Mouse (Mus musculus) limb, embryonic 13.5 days (tissue): ENCODE data around the gene Cd81. TPM values are rescaled to one million over a fixed set of nuclear protein-coding genes. Genes with fewer than 3 reads are reported as not detected.

Experiments used
- ATAC-seq: fragments of 200-750 bp; cut with Nextera tagmentation; 2 replicates; pipeline ENCODE4 v1.8.0; 2017; ENCODE audit warnings: low read depth, moderate number of reproducible peaks, moderate TSS enrichment; ENCODE audit not compliant: low FRiP score
- H3K27ac ChIP-seq: fragments of 300-500 bp; sonication (generic); 2 replicates; pipeline ENCODE4 v1.5.1; 2015; ENCODE audit warnings: inconsistent platforms, mild to moderate bottlenecking, moderate library complexity
- H3K27me3 ChIP-seq: fragments of 300-500 bp; sonication (generic); 2 replicates; pipeline ENCODE4 v1.6.1; 2015; ENCODE audit warnings: mild to moderate bottlenecking, inconsistent platforms
- H3K36me3 ChIP-seq: fragments of 300-500 bp; sonication (generic); 2 replicates; pipeline ENCODE4 v1.6.1; 2015; ENCODE audit warnings: inconsistent platforms, mild to moderate bottlenecking, moderate library complexity
- H3K4me1 ChIP-seq: fragments of 300-500 bp; sonication (generic); 2 replicates; pipeline ENCODE4 v1.6.1; 2015; ENCODE audit warnings: inconsistent platforms
- H3K4me2 ChIP-seq: fragments of 300-500 bp; sonication (generic); replicated peaks from 2 replicates; pipeline ENCODE4 v1.6.1; 2015; ENCODE audit warnings: inconsistent platforms, mild to moderate bottlenecking, moderate library complexity
- H3K4me3 ChIP-seq: fragments of 300-500 bp; sonication (generic); 2 replicates; pipeline ENCODE4 v1.5.1; 2015; ENCODE audit warnings: moderate library complexity, mild to moderate bottlenecking, inconsistent platforms
- H3K9ac ChIP-seq: fragments of 300-500 bp; sonication (generic); 2 replicates; pipeline ENCODE4 v1.6.1; 2015; ENCODE audit warnings: mild to moderate bottlenecking, inconsistent platforms
- H3K9me3 ChIP-seq: fragments of 300-500 bp; sonication (generic); 2 replicates; pipeline ENCODE4 v1.6.1; 2016; ENCODE audit warnings: inconsistent platforms
- WGBS: fragments of 180-500 bp; shearing (Covaris S2); methylation state at CpG from one replicate; pipeline ENCODE4 v1.1.7; 2015; 5-methylcytosine and 5-hydroxymethylcytosine counted together
- polyA plus RNA-seq: library from polyadenylated mRNA; unstranded; fragments of >200 nt; fragmentation: Nextera tagmentation; extraction: Ambion mirVana; gene quantifications from 2 replicates; pipeline ENCODE4 v1.2.1, GENCODE M21; 2015

Gene Cd81
- polyA plus RNA-seq, 1 experiment from 2014 or later = 532 TPM

- no peak for ATAC-seq
- no peak overlapping the region; the same call in 1 of the 2 replicates for H3K27ac ChIP-seq
- H3K36me3 ChIP-seq = no peaks in the 10 kb centered on the region
- H3K27me3 ChIP-seq = no peaks in the 10 kb centered on the region
- WGBS = 84% methylated on average over 5 of the region's 5 CpGs
- no peaks in the 10 kb centered on the region for H3K9me3 ChIP-seq
- no peak overlapping the region for H3K9ac ChIP-seq
- peaks cover 66% of the 10 kb centered on the region for H3K4me1 ChIP-seq
- no peak overlapping the region for H3K4me2 ChIP-seq
- no peak overlapping the region for H3K4me3 ChIP-seq
Measured at GRCm38 (mm10) chr7:143012230-143012875, 40.2 kb upstream of the Cd81 start.

GRCm38 (mm10) chr7:143013420-143014178 lies 38.9 kb upstream of the Cd81 start:
- Histone ChIP-seq H3K4me1 (peaks cover 53% of the 10 kb centered on the region), H3K36me3 (no peaks in the 10 kb centered on the region), H3K4me3 (no peak overlapping the region), H3K4me2 (no peak overlapping the region), H3K9me3 (no peaks in the 10 kb centered on the region), H3K9ac (no peak overlapping the region), H3K27me3 (no peaks in the 10 kb centered on the region), H3K27ac (peak overlapping the region; percentile 10; the same call in 1 of the 2 replicates)
- no peak for ATAC-seq
- WGBS = 75% methylated on average over 8 of the region's 8 CpGs

GRCm38 (mm10) chr7:143014862-143015659 lies 37.5 kb upstream of the Cd81 start:
- 83% methylated on average over 7 of the region's 7 CpGs for WGBS
- Histone ChIP-seq H3K4me2 (no peak overlapping the region), H3K4me1 (peaks cover 42% of the 10 kb centered on the region), H3K36me3 (no peaks in the 10 kb centered on the region), H3K4me3 (no peak overlapping the region), H3K27me3 (no peaks in the 10 kb centered on the region), H3K9ac (no peak overlapping the region), H3K9me3 (no peaks in the 10 kb centered on the region), H3K27ac (no peak overlapping the region)
- no peak for ATAC-seq

GRCm38 (mm10) chr7:143015755-143016423 lies 36.6 kb upstream of the Cd81 start:
- no peaks in the 10 kb centered on the region for H3K36me3 ChIP-seq
- H3K27me3 ChIP-seq = no peaks in the 10 kb centered on the region
- ATAC-seq = no peak
- no peak overlapping the region for H3K4me2 ChIP-seq
- no peaks in the 10 kb centered on the region for H3K9me3 ChIP-seq
- no peak overlapping the region for H3K9ac ChIP-seq
- no peak overlapping the region; the same call in 1 of the 2 replicates for H3K27ac ChIP-seq
- 39% methylated on average over 1 of the region's 1 CpGs for WGBS
- H3K4me3 ChIP-seq = no peak overlapping the region
- H3K4me1 ChIP-seq = peaks cover 33% of the 10 kb centered on the region

- Histone ChIP-seq H3K36me3 (no peaks in the 10 kb centered on the region), H3K9ac (no peak overlapping the region), H3K4me3 (no peak overlapping the region), H3K27ac (no peak overlapping the region; the same call in 1 of the 2 replicates), H3K9me3 (no peaks in the 10 kb centered on the region), H3K4me1 (peaks cover 27% of the 10 kb centered on the region), H3K27me3 (no peaks in the 10 kb centered on the region), H3K4me2 (no peak overlapping the region)
- 61% methylated on average over 9 of the region's 9 CpGs for WGBS
- ATAC-seq = no peak
Measured at GRCm38 (mm10) chr7:143016424-143017142, 36.0 kb upstream of the Cd81 start.

GRCm38 (mm10) chr7:143017181-143017580 lies 35.4 kb upstream of the Cd81 start:
- Histone ChIP-seq H3K4me1 (peaks cover 26% of the 10 kb centered on the region), H3K27me3 (no peaks in the 10 kb centered on the region), H3K27ac (no peak overlapping the region), H3K4me2 (no peak overlapping the region), H3K9me3 (no peaks in the 10 kb centered on the region), H3K9ac (no peak overlapping the region), H3K4me3 (no peak overlapping the region), H3K36me3 (no peaks in the 10 kb centered on the region)
- ATAC-seq = no peak
- 72% methylated on average over 4 of the region's 4 CpGs for WGBS

GRCm38 (mm10) chr7:143020040-143020439 lies 32.5 kb upstream of the Cd81 start:
- no peak for ATAC-seq
- Histone ChIP-seq H3K36me3 (peaks cover 3% of the 10 kb centered on the region), H3K4me1 (peaks cover 22% of the 10 kb centered on the region), H3K9ac (no peak overlapping the region), H3K4me3 (no peak overlapping the region), H3K27me3 (no peaks in the 10 kb centered on the region), H3K9me3 (no peaks in the 10 kb centered on the region), H3K27ac (no peak overlapping the region), H3K4me2 (no peak overlapping the region)

GRCm38 (mm10) chr7:143020764-143021163 lies 31.8 kb upstream of the Cd81 start:
- H3K36me3 ChIP-seq = peaks cover 8% of the 10 kb centered on the region
- peaks cover 15% of the 10 kb centered on the region for H3K4me1 ChIP-seq
- H3K9me3 ChIP-seq = no peaks in the 10 kb centered on the region
- no peaks in the 10 kb centered on the region for H3K27me3 ChIP-seq
- no peak for ATAC-seq
- H3K9ac ChIP-seq = no peak overlapping the region
- no peak overlapping the region for H3K4me3 ChIP-seq
- no peak overlapping the region for H3K27ac ChIP-seq
- H3K4me2 ChIP-seq = no peak overlapping the region
- WGBS = 79% methylated on average over 3 of the region's 3 CpGs

- Histone ChIP-seq H3K4me3 (no peak overlapping the region), H3K4me1 (peaks cover 8% of the 10 kb centered on the region), H3K27ac (no peak overlapping the region), H3K4me2 (no peak overlapping the region), H3K27me3 (no peaks in the 10 kb centered on the region), H3K9me3 (no peaks in the 10 kb centered on the region), H3K36me3 (peaks cover 8% of the 10 kb centered on the region), H3K9ac (no peak overlapping the region)
- 63% methylated on average over 5 of the region's 5 CpGs for WGBS
- ATAC-seq = no peak
Measured at GRCm38 (mm10) chr7:143021356-143022164, 31.0 kb upstream of the Cd81 start.

GRCm38 (mm10) chr7:143023499-143023898 lies 29.0 kb upstream of the Cd81 start:
- 86% methylated on average over 2 of the region's 2 CpGs for WGBS
- Histone ChIP-seq H3K27me3 (no peaks in the 10 kb centered on the region), H3K36me3 (peaks cover 9% of the 10 kb centered on the region), H3K4me3 (no peak overlapping the region), H3K4me2 (no peak overlapping the region), H3K9ac (no peak overlapping the region), H3K27ac (no peak overlapping the region), H3K9me3 (no peaks in the 10 kb centered on the region), H3K4me1 (no peaks in the 10 kb centered on the region)
- no peak for ATAC-seq

- Histone ChIP-seq H3K4me1 (no peaks in the 10 kb centered on the region), H3K4me3 (no peak overlapping the region), H3K4me2 (no peak overlapping the region), H3K36me3 (peaks cover 13% of the 10 kb centered on the region), H3K9me3 (no peaks in the 10 kb centered on the region), H3K9ac (no peak overlapping the region), H3K27me3 (no peaks in the 10 kb centered on the region), H3K27ac (no peak overlapping the region)
- WGBS = 90% methylated on average over 1 of the region's 1 CpGs
- no peak for ATAC-seq
Measured at GRCm38 (mm10) chr7:143024293-143024692, 28.2 kb upstream of the Cd81 start.
